Comparison of ENCODE assay signal across 31 mouse cellular contexts in genomic region chr3:33312230-33312825, GRCm38 (mm10).
DNase-seq lines count a peak whose midpoint lies in the region; ATAC-seq and TF ChIP-seq lines count a peak whose summit lies in the region.
"Had no signal": no experiment of that assay in that cellular context is flagged by ENCODE, and none has a peak within 500 bp of the region (broad histone marks: within the 10 kb centered on the region; RNA-seq: fewer than 3 reads in every experiment).

No protein-coding gene starts in this region.

- H3K27me3 ChIP-seq in forebrain, embryonic 16.5 days (replicated peaks; ENCODE audit: control insufficient read depth, insufficient read depth, low read length), result no peaks in the 10 kb centered on the region
- H3K27me3 ChIP-seq: embryonic facial prominence, embryonic 12.5 days; heart, embryonic 15.5 days; hindbrain, embryonic 12.5 days; limb, embryonic 12.5 days; liver, embryonic 15.5 days; neural tube, embryonic 15.5 days had no signal

- no peak for TF ChIP-seq CTCF in left cerebral cortex, adult 2 months (IDR thresholded peaks at IDR 0.05)
- no peak for TF ChIP-seq CTCF in brain, embryonic 14.5 days (IDR thresholded peaks at IDR 0.05; ENCODE audit: borderline replicate concordance, extremely low read depth, insufficient read depth, insufficient read length)

- DNase-seq in frontal cortex, postnatal 10 days (ENCODE audit: low spot score in 2 of 2), result no peak
- no peak for DNase-seq in left cerebral cortex, adult 2 months (ENCODE audit: extremely low spot score in 1 of 2, low spot score in 2 of 2)
- DNase-seq in left cerebral cortex, postnatal 10 days (ENCODE audit: extremely low spot score in 1 of 2, low spot score in 2 of 2), result no peak
- DNase-seq in brain, embryonic 14.5 days (ENCODE audit: low read depth), result peak; percentile 71
- no peak for DNase-seq in kidney, postnatal 10 days
- DNase-seq in thymus, postnatal 0 days (ENCODE audit: low spot score), result no peak
- DNase-seq: adrenal gland, postnatal 36 days; B cell, adult 2 months; cerebellum, adult 11 months; cerebellum, adult 9-10 months; cerebellum, postnatal 36 days; gastrocnemius, postnatal 25 days; heart, adult 11 months; kidney, adult 8-10 months; lung, embryonic 14.5 days; lung, postnatal 14 days; right cerebral cortex, adult 18-20 months; spleen, adult 18-20 months; thymus, adult 18-20 months; thymus, postnatal 4 days had no signal

- H3K4me1 ChIP-seq in forebrain, embryonic 16.5 days (replicated peaks; ENCODE audit: control insufficient read depth, insufficient read depth, low read length), result no peaks in the 10 kb centered on the region
- H3K4me1 ChIP-seq: embryonic facial prominence, embryonic 12.5 days; heart, embryonic 10.5 days; heart, embryonic 15.5 days; hindbrain, embryonic 12.5 days; limb, embryonic 12.5 days; liver, embryonic 15.5 days; neural tube, embryonic 15.5 days had no signal

- intact Hi-C loops in left cerebral cortex, adult 2 months (cut with DNase I), result no loop called here
- intact Hi-C loops in left cerebral cortex, postnatal 10 days (cut with DNase I), result loop anchor here (10.0 kb wide), 1 partner anchor 82 kb away; no protein-coding TSS in a partner anchor

- H3K27ac ChIP-seq in left cerebral cortex, adult 2 months, result 0 out of 2 replicates have a peak overlapping the region, but pooled peaks have one; percentile 19
- no peak overlapping the region for H3K27ac ChIP-seq in forebrain, embryonic 16.5 days (ENCODE audit: low read length)
- H3K27ac ChIP-seq: embryonic facial prominence, embryonic 12.5 days; heart, embryonic 10.5 days; heart, embryonic 15.5 days; hindbrain, embryonic 12.5 days; kidney, postnatal 0 days; limb, embryonic 12.5 days; liver, embryonic 15.5 days; neural tube, embryonic 15.5 days had no signal

- WGBS in forebrain, embryonic 16.5 days, result 59% methylated on average over 3 of the region's 3 CpGs

- H3K9me3 ChIP-seq in forebrain, embryonic 16.5 days (ENCODE audit: control insufficient read depth, low read length), result no peaks in the 10 kb centered on the region
- H3K9me3 ChIP-seq: embryonic facial prominence, embryonic 12.5 days; heart, embryonic 10.5 days; heart, embryonic 15.5 days; hindbrain, embryonic 12.5 days; limb, embryonic 12.5 days; liver, embryonic 15.5 days; neural tube, embryonic 15.5 days had no signal

- no peaks in the 10 kb centered on the region for H3K36me3 ChIP-seq in forebrain, embryonic 16.5 days (ENCODE audit: control insufficient read depth, insufficient read depth)
- H3K36me3 ChIP-seq: embryonic facial prominence, embryonic 12.5 days; heart, embryonic 10.5 days; heart, embryonic 15.5 days; hindbrain, embryonic 12.5 days; limb, embryonic 12.5 days; liver, embryonic 15.5 days; neural tube, embryonic 15.5 days had no signal

- H3K9ac ChIP-seq in forebrain, embryonic 16.5 days (replicated peaks; ENCODE audit: low read depth, low read length), result no peak overlapping the region
- H3K9ac ChIP-seq: embryonic facial prominence, embryonic 12.5 days; heart, embryonic 15.5 days; hindbrain, embryonic 12.5 days; limb, embryonic 12.5 days; liver, embryonic 15.5 days; lung, embryonic 14.5 days; neural tube, embryonic 15.5 days had no signal

- H3K4me2 ChIP-seq in forebrain, embryonic 16.5 days (ENCODE audit: low read length), result no peak overlapping the region
- H3K4me2 ChIP-seq: embryonic facial prominence, embryonic 12.5 days; heart, embryonic 15.5 days; hindbrain, embryonic 12.5 days; limb, embryonic 12.5 days; liver, embryonic 15.5 days; lung, embryonic 14.5 days; neural tube, embryonic 15.5 days had no signal

- peak; percentile 45 for ATAC-seq in frontal cortex, adult (ENCODE audit: low TSS enrichment)
- peak; percentile 85 for ATAC-seq in forebrain, embryonic 16.5 days
- ATAC-seq: intestine, embryonic 16.5 days had no signal

- TF ChIP-seq POLR2A in brain, embryonic 14.5 days (IDR thresholded peaks at IDR 0.05; ENCODE audit: borderline replicate concordance, extremely low read depth, insufficient read depth, insufficient read length, poor library complexity, severe bottlenecking), result no peak

- H3K4me3 ChIP-seq in left cerebral cortex, adult 2 months, result no peak overlapping the region
- no peak overlapping the region for H3K4me3 ChIP-seq in forebrain, embryonic 16.5 days (replicated peaks; ENCODE audit: low read length)
- H3K4me3 ChIP-seq: embryonic facial prominence, embryonic 12.5 days; heart, embryonic 10.5 days; heart, embryonic 15.5 days; hindbrain, embryonic 12.5 days; limb, embryonic 12.5 days; liver, embryonic 15.5 days; neural tube, embryonic 15.5 days had no signal
